Mouse (Mus musculus) small intestine, adult 2 months (tissue): ENCODE measurements around the gene Whamm. TPM values are rescaled to one million over a fixed set of nuclear protein-coding genes. Genes with fewer than 3 reads are reported as not detected.
A peak's percentile ranks its signal among the peaks of the same experiment; 100 is the strongest.

Source experiments
- H3K27ac ChIP-seq: fragments of 200-500 bp; 2 replicates; pipeline ENCODE4 v1.5.1; 2012; ENCODE audit warnings: low read depth, low read length, control low read depth, inconsistent platforms; ENCODE audit not compliant: insufficient read depth
- H3K27me3 ChIP-seq: fragments of 200-500 bp; 2 replicates; pipeline ENCODE4 v1.6.1; 2012; ENCODE audit warnings: mild to moderate bottlenecking, moderate library complexity, low read length, inconsistent platforms; ENCODE audit not compliant: control insufficient read depth, insufficient read depth
- H3K36me3 ChIP-seq: fragments of 200-500 bp; 2 replicates; pipeline ENCODE4 v1.6.1; 2012; ENCODE audit warnings: mild to moderate bottlenecking, low read length, control low read depth, inconsistent platforms; ENCODE audit not compliant: control insufficient read depth, insufficient read depth
- H3K4me1 ChIP-seq: fragments of 200-500 bp; 2 replicates; pipeline ENCODE4 v1.6.1; 2012; ENCODE audit warnings: low read length, inconsistent platforms, mixed read lengths; ENCODE audit not compliant: control insufficient read depth, insufficient read depth, insufficient read length
- H3K4me3 ChIP-seq: fragments of 200-500 bp; 2 replicates; pipeline ENCODE4 v1.5.1; 2012; ENCODE audit warnings: low read depth, mild to moderate bottlenecking, control low read depth, inconsistent platforms, low read length, moderate library complexity
- CTCF ChIP-seq: fragments of 200-500 bp; IDR thresholded peaks from 2 replicates; pipeline ENCODE4 v1.5.1; 2012; ENCODE audit warnings: low read depth, mild to moderate bottlenecking, control low read depth, inconsistent platforms, low read length, moderate library complexity, mixed read lengths; ENCODE audit not compliant: insufficient replicate concordance, insufficient read length; ENCODE audit errors: extremely low read depth
- POLR2A ChIP-seq: fragments of 200-500 bp; IDR thresholded peaks from 2 replicates; pipeline ENCODE4 v1.6.1; 2012; ENCODE audit warnings: low read depth, mild to moderate bottlenecking, control low read depth, inconsistent platforms, low read length, moderate library complexity
- WGBS: fragments of 180-500 bp; shearing (Covaris S2); methylation state at CpG from one replicate; pipeline ENCODE4 v1.1.7; 2018; 5-methylcytosine and 5-hydroxymethylcytosine counted together
- polyA plus RNA-seq: library from polyadenylated mRNA; depleted of rRNA; stranded (reverse); fragments of >200 nt; gene quantifications from 2 replicates; pipeline ENCODE4 v1.2.3, GENCODE M21; 2012

Gene Whamm
- polyA plus RNA-seq, 1 experiment, result 34.0 TPM

DNA sequence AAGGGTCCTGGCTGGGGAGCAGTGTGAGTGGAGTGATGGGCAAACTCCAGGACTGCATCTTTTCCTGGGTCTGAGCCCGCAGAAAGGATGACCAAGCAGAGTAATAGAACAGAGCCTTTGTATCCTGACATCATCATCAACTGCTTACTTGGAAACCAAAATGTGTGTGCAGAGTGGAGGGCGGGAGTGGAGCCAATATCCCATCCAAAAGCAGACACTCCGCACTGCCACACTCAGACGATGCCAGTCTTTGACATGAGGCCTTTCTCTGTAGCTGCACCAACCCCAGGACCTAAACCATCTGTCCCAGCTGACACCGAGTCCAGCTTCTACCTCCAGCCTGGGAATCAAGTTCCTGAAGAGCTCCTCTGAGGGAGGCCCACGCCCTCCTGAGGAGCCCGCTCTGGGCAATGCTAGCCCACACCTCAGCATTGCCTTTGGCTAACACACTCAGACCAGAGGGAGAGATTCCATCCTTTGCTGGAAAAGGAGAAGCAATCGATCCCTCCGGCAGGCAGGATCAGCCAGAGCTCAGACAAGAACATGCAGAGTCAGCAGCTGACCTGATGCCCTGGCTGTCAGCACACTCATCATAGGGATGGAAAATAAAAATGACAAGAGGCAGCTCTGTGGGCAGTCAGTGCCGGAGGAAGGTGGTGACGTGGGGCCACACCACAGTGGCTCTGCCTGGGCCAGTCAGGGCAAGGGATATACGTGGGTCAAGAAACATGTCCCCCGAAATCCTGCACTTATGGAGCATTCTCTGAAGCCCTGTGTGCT, 42.0 kb downstream of the Whamm start:
- TF ChIP-seq CTCF (no peak), POLR2A (no peak)
- Histone ChIP-seq H3K27me3 (no peaks in the 10 kb centered on the region), H3K4me1 (no peaks in the 10 kb centered on the region), H3K4me3 (no peak overlapping the region), H3K36me3 (peaks cover 16% of the 10 kb centered on the region; the same call in 1 of the 2 replicates), H3K27ac (no peak overlapping the region)
- WGBS, result 91% methylated on average over 13 of the region's 13 CpGs

- H3K36me3 ChIP-seq, result peaks cover 16% of the 10 kb centered on the region; the same call in 1 of the 2 replicates
- no peak overlapping the region for H3K4me3 ChIP-seq
- no peak overlapping the region for H3K27ac ChIP-seq
- WGBS, result 79% methylated on average over 9 of the region's 9 CpGs
- H3K4me1 ChIP-seq, result no peaks in the 10 kb centered on the region
- no peaks in the 10 kb centered on the region for H3K27me3 ChIP-seq
- TF ChIP-seq POLR2A (no peak), CTCF (no peak)
These were observed 44.0 kb downstream of the Whamm start for GRCm38 (mm10) chr7:81615031-81615430.

DNA sequence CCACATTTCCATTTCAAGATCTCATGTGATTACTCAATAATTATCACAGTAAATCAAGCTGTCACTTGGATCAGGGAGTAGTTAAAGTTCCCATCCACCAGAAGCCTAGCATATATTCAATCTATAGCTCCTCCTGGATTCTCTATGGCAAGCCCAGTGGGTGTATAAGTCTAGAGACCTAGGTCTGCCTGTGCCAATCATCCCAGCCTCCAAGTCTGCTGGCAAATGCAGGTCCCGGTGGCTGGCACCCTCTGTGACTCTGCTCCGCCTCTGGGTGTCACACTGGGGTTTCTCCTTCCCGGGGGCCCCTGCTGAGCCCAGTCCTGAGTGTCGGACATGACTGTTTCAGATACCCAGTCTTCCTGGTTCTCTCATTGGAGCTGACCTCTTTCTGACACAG, 51.7 kb downstream of the Whamm start:
- H3K4me3 ChIP-seq, result no peak overlapping the region
- TF ChIP-seq CTCF (no peak), POLR2A (no peak)
- H3K27ac ChIP-seq, result no peak overlapping the region
- peaks cover 3% of the 10 kb centered on the region; the same call in 1 of the 2 replicates for H3K4me1 ChIP-seq
- WGBS, result 82% methylated on average over 4 of the region's 4 CpGs
- H3K27me3 ChIP-seq, result no peaks in the 10 kb centered on the region
- no peaks in the 10 kb centered on the region; the same call in 1 of the 2 replicates for H3K36me3 ChIP-seq

- H3K4me3 ChIP-seq, result no peak overlapping the region
- H3K36me3 ChIP-seq, result no peaks in the 10 kb centered on the region
- TF ChIP-seq POLR2A, result no peak
- TF ChIP-seq CTCF, result no peak
- H3K27ac ChIP-seq, result no peak overlapping the region
- 54% methylated on average over 6 of the region's 6 CpGs for WGBS
- H3K27me3 ChIP-seq, result no peaks in the 10 kb centered on the region
- H3K4me1 ChIP-seq, result peaks cover 3% of the 10 kb centered on the region; the same call in 1 of the 2 replicates
These were observed 52.7 kb downstream of the Whamm start for GRCm38 (mm10) chr7:81623767-81624166.

- H3K4me3 ChIP-seq, result no peak overlapping the region
- no peak overlapping the region for H3K27ac ChIP-seq
- no peaks in the 10 kb centered on the region for H3K27me3 ChIP-seq
- TF ChIP-seq POLR2A, result no peak
- peak; percentile 68; the same call in 1 of the 2 replicates for TF ChIP-seq CTCF
- WGBS, result 78% methylated on average over 2 of the region's 2 CpGs
- H3K36me3 ChIP-seq, result no peaks in the 10 kb centered on the region
- peaks cover 3% of the 10 kb centered on the region; the same call in 1 of the 2 replicates for H3K4me1 ChIP-seq
These were observed 55.4 kb downstream of the Whamm start for GRCm38 (mm10) chr7:81626460-81626859.

GRCm38 (mm10) chr7:81631261-81631660, 60.2 kb downstream of the Whamm start:
- Histone ChIP-seq H3K4me3 (no peak overlapping the region), H3K36me3 (peaks cover 9% of the 10 kb centered on the region), H3K4me1 (peaks cover 3% of the 10 kb centered on the region), H3K27ac (no peak overlapping the region), H3K27me3 (no peaks in the 10 kb centered on the region)
- TF ChIP-seq POLR2A (no peak), CTCF (no peak)
- WGBS, result 94% methylated on average over 8 of the region's 8 CpGs

DNA sequence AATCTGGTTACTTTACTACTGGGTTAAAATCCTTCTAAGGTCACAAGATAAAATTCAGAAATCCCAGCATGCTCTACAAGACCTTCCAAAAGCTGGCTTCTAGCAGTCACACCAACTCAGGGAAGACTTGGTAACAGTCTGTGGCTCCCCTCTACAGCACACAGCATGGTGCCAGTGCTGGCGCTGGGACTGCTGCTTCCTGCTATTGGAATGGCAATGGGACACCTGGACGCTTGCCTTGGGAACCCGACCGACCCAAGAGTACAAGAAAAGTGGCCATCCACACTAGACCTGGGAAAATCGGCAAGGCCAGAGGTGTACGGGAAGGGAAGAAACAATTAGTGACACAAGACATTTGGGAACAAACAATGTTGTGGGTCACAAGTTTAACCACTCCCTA, 61.5 kb downstream of the Whamm start:
- peaks cover 9% of the 10 kb centered on the region for H3K36me3 ChIP-seq
- peaks cover 3% of the 10 kb centered on the region for H3K4me1 ChIP-seq
- H3K27me3 ChIP-seq, result no peaks in the 10 kb centered on the region
- WGBS, result 92% methylated on average over 6 of the region's 6 CpGs
- H3K27ac ChIP-seq, result no peak overlapping the region
- TF ChIP-seq POLR2A (no peak), CTCF (no peak)
- no peak overlapping the region for H3K4me3 ChIP-seq
